Mouse (Mus musculus): ENCODE measurements around the gene Rbms2.

- TF ChIP-seq CTCF (IDR thresholded peaks at IDR 0.05; ENCODE audit: low read depth, low read length) (no peak), POLR2A (IDR thresholded peaks at IDR 0.05; ENCODE audit: insufficient read depth, low read length) (no peak), EP300 (IDR thresholded peaks at IDR 0.05; ENCODE audit: insufficient read depth, low read depth, low read length) (no peak)
These were observed 45.4 kb upstream of the Rbms2 start, which contains the start of gene Mip for GRCm38 (mm10) chr10:128225538-128225937.
